31 mouse cellular contexts compared by ENCODE assay signal in the genomic region with DNA sequence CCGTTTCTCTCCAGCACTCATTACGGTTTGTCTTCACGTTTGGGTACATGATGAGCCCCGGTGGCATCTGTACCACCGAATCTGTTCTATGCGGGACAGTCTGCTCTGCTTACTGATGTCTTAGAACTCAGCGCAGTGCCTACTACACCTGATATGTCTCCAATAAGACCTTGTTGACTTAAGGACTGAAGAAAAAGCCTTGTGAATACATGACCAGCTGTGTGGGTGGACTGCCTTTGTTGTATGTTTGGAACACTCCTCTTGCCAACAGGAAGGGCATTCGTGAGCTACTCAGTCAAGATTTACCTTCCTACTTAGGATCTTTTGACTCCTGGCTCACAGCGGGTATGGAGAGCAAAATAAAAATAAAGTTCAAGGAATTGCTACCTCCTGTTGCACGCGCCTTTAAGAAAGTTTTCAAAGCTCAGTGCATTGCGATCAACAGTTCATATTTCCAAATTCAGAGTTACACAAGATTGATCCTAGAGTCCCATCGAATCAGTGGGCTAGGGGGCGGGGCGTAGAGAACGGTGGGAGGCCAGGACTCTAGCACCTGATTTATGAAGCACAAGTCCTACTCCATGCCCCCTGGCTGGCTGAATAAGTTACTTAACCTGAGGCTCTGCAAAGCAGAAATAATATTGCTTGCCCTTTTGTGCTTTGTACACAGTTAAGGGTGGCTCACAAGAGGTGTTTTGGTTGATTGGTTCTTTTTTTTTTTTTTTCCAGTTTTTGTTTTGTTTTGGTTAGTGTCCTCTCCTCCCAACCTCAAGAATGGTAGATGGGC. TPM values are rescaled to one million over a fixed set of nuclear protein-coding genes. Genes with fewer than 3 reads are reported as not detected.
A peak's percentile ranks its signal among the peaks of the same experiment; 100 is the strongest.
DNase-seq lines count a peak whose midpoint lies in the region; ATAC-seq and TF ChIP-seq lines count a peak whose summit lies in the region.
"Had no signal": no experiment of that assay in that cellular context is flagged by ENCODE, and none has a peak within 500 bp of the region (broad histone marks: within the 10 kb centered on the region; RNA-seq: fewer than 3 reads in every experiment).

No protein-coding gene starts in this region.

- no peak for DNase-seq in kidney, adult 11 months
- DNase-seq in lung, postnatal 0 days (ENCODE audit: low spot score): peak; percentile 23
- no peak for DNase-seq in lung, postnatal 10 days
- no peak for DNase-seq in right cerebral cortex, postnatal 25 days
- DNase-seq: adrenal gland, postnatal 25 days; B cell, adult 2 months; cerebellum, adult 11-12 months; cerebellum, postnatal 10 days; forebrain, postnatal 0 days; gastrocnemius, postnatal 10 days; heart, adult 11 months; heart, postnatal 4 days; liver, postnatal 0 days; retina, postnatal 1 day; right cerebral cortex, postnatal 14 days; spleen, adult 18-20 months; thymus, adult 2 months; thymus, postnatal 36 days had no signal

- TF ChIP-seq EP300 in lung, postnatal 0 days (IDR thresholded peaks at IDR 0.05): no peak

- H3K4me3 ChIP-seq in kidney, embryonic 14.5 days (ENCODE audit: low read length): no peak overlapping the region
- no peak overlapping the region for H3K4me3 ChIP-seq in lung, postnatal 0 days (ENCODE audit: low read depth, low read length)
- H3K4me3 ChIP-seq: embryonic facial prominence, embryonic 13.5 days; hindbrain, embryonic 13.5 days; liver, embryonic 12.5 days; midbrain, embryonic 10.5 days; midbrain, embryonic 15.5 days; neural tube, embryonic 15.5 days had no signal

- H3K36me3 ChIP-seq in kidney, embryonic 14.5 days (ENCODE audit: control insufficient read depth, insufficient read depth, low read length): no peaks in the 10 kb centered on the region
- no peaks in the 10 kb centered on the region for H3K36me3 ChIP-seq in lung, postnatal 0 days (ENCODE audit: insufficient read depth, low read length)
- H3K36me3 ChIP-seq: embryonic facial prominence, embryonic 13.5 days; hindbrain, embryonic 13.5 days; liver, embryonic 12.5 days; midbrain, embryonic 10.5 days; midbrain, embryonic 15.5 days; neural tube, embryonic 15.5 days had no signal

- peak; percentile 36; the same call in 1 of the 2 replicates for ATAC-seq in kidney, embryonic 14.5 days (ENCODE audit: low FRiP score, low TSS enrichment)
- ATAC-seq in lung, postnatal 0 days: no peak
- ATAC-seq in granulocyte monocyte progenitor cell, adult 5-6 weeks (replicated peaks; ENCODE audit: poor library complexity, severe bottlenecking): peak; percentile 43; the same call in 1 of the 2 replicates
- ATAC-seq in megakaryocyte-erythroid progenitor cell, adult 5-6 weeks (replicated peaks; ENCODE audit: low FRiP score, low TSS enrichment, poor library complexity, severe bottlenecking): no peak
- ATAC-seq: forebrain, postnatal 0 days; intestine, embryonic 16.5 days; liver, embryonic 12.5 days; liver, postnatal 0 days; midbrain, embryonic 15.5 days had no signal

- no peaks in the 10 kb centered on the region for H3K4me1 ChIP-seq in kidney, embryonic 14.5 days (ENCODE audit: control insufficient read depth, insufficient read depth, low read length)
- H3K4me1 ChIP-seq in lung, postnatal 0 days (ENCODE audit: insufficient read depth, low read depth, low read length): no peaks in the 10 kb centered on the region
- H3K4me1 ChIP-seq: embryonic facial prominence, embryonic 13.5 days; hindbrain, embryonic 13.5 days; liver, embryonic 12.5 days; midbrain, embryonic 10.5 days; midbrain, embryonic 15.5 days; neural tube, embryonic 15.5 days had no signal

- H3K4me2 ChIP-seq in kidney, embryonic 14.5 days (replicated peaks; ENCODE audit: low read depth, low read length): no peak overlapping the region
- no peak overlapping the region for H3K4me2 ChIP-seq in lung, postnatal 0 days (replicated peaks; ENCODE audit: low read depth, low read length)
- H3K4me2 ChIP-seq: embryonic facial prominence, embryonic 13.5 days; heart, embryonic 11.5 days; hindbrain, embryonic 13.5 days; liver, embryonic 12.5 days; midbrain, embryonic 15.5 days; neural tube, embryonic 15.5 days had no signal

- H3K9ac ChIP-seq in kidney, embryonic 14.5 days (ENCODE audit: low read depth, low read length): no peak overlapping the region
- H3K9ac ChIP-seq in lung, postnatal 0 days (replicated peaks; ENCODE audit: low read depth): no peak overlapping the region
- H3K9ac ChIP-seq: embryonic facial prominence, embryonic 13.5 days; forebrain, postnatal 0 days; hindbrain, embryonic 13.5 days; liver, embryonic 12.5 days; liver, postnatal 0 days; midbrain, embryonic 15.5 days; neural tube, embryonic 15.5 days had no signal

- WGBS in kidney, embryonic 14.5 days: 68% methylated on average over 16 of the region's 16 CpGs
- WGBS in lung, postnatal 0 days: 71% methylated on average over 16 of the region's 16 CpGs

- no peaks in the 10 kb centered on the region for H3K9me3 ChIP-seq in kidney, embryonic 14.5 days (ENCODE audit: control insufficient read depth, low read length)
- H3K9me3 ChIP-seq in lung, postnatal 0 days (ENCODE audit: low read length): no peaks in the 10 kb centered on the region
- H3K9me3 ChIP-seq: embryonic facial prominence, embryonic 13.5 days; hindbrain, embryonic 13.5 days; liver, embryonic 12.5 days; midbrain, embryonic 10.5 days; midbrain, embryonic 15.5 days; neural tube, embryonic 15.5 days had no signal

- no peak overlapping the region for H3K27ac ChIP-seq in kidney, embryonic 14.5 days (ENCODE audit: low read depth, low read length)
- no peak overlapping the region for H3K27ac ChIP-seq in lung, postnatal 0 days (ENCODE audit: low read length)
- H3K27ac ChIP-seq: embryonic facial prominence, embryonic 13.5 days; hindbrain, embryonic 13.5 days; liver, embryonic 12.5 days; midbrain, embryonic 10.5 days; midbrain, embryonic 15.5 days; neural tube, embryonic 15.5 days had no signal

- no peaks in the 10 kb centered on the region for H3K27me3 ChIP-seq in kidney, embryonic 14.5 days (ENCODE audit: control insufficient read depth, insufficient read depth, low read length)
- no peaks in the 10 kb centered on the region for H3K27me3 ChIP-seq in lung, postnatal 0 days (replicated peaks; ENCODE audit: insufficient read depth, low read length)
- H3K27me3 ChIP-seq: embryonic facial prominence, embryonic 13.5 days; hindbrain, embryonic 13.5 days; midbrain, embryonic 15.5 days; neural tube, embryonic 15.5 days had no signal

- TF ChIP-seq CTCF in lung, postnatal 0 days (IDR thresholded peaks at IDR 0.05): no peak

RNA-seq across cellular contexts. Expression of a gene that starts 45.6 kb away (rescaled TPM):
- not detected in 2 replicates for polyA plus RNA-seq in kidney, embryonic 14.5 days (2014; fragmentation: Nextera tagmentation; extraction: Ambion mirVana)
- 0.10 and 0.11 TPM in 2 replicates for polyA plus RNA-seq in lung, postnatal 0 days (2015; fragmentation: Nextera tagmentation; extraction: Ambion mirVana)
- not detected in 2 replicates for total RNA-seq in granulocyte monocyte progenitor cell, adult 5-6 weeks (2014; fragmentation: Nextera tagmentation)
- not detected in 2 replicates for total RNA-seq in granulocyte monocyte progenitor cell, adult 5-6 weeks (2017)
- total RNA-seq in megakaryocyte-erythroid progenitor cell, adult 5-6 weeks (2014; fragmentation: Nextera tagmentation): not detected in 2 replicates
- total RNA-seq in megakaryocyte-erythroid progenitor cell, adult 5-6 weeks (2017): 3.2 TPM in 1 of 2 replicates, not detected in the other
- total RNA-seq: adrenal gland, postnatal 25 days; common myeloid progenitor, adult 5-6 weeks; gastrocnemius, postnatal 10 days; heart, postnatal 4 days; left cerebral cortex, postnatal 36 days had no signal
- polyA plus RNA-seq: embryonic facial prominence, embryonic 13.5 days; forebrain, postnatal 0 days; heart, embryonic 11.5 days; intestine, embryonic 16.5 days; liver, embryonic 12.5 days; midbrain, embryonic 10.5 days had no signal

Comparison
In these comparisons a context has a peak if more than half of its experiments do, and no peak if none do; other contexts are left out.
1. ATAC-seq: peak in kidney, embryonic 14.5 days (single experiment) and granulocyte monocyte progenitor cell, adult 5-6 weeks (single experiment); none in lung, postnatal 0 days (single experiment) and megakaryocyte-erythroid progenitor cell, adult 5-6 weeks (single experiment).